Mouse (Mus musculus): Measurements from ENCODE around the gene Efhd1. TPM values are rescaled to one million over a fixed set of nuclear protein-coding genes. Genes with fewer than 3 reads are reported as not detected.

Gene Efhd1
- polyA plus RNA-seq, 2 experiments: 2.3 to 2.5 TPM

- DNase-seq (ENCODE audit: low spot score) (no peak), ATAC-seq (ENCODE audit: low FRiP score, low read depth) (no peak)
- Histone ChIP-seq H3K9me3 (ENCODE audit: control insufficient read depth, low read length) (no peaks in the 10 kb centered on the region), H3K4me1 (ENCODE audit: control insufficient read depth, insufficient read depth, low read length) (peaks cover 16% of the 10 kb centered on the region), H3K4me3 (replicated peaks; ENCODE audit: low read length) (no peak overlapping the region), H3K9ac (ENCODE audit: low read depth, low read length, severe bottlenecking) (no peak overlapping the region; the same call in 1 of the 2 replicates), H3K4me2 (replicated peaks; ENCODE audit: low read depth, low read length, severe bottlenecking) (0 out of 2 replicates have a peak overlapping the region, but pooled peaks have one; percentile 33), H3K27ac (replicated peaks; ENCODE audit: low read depth, low read length) (peak overlapping the region; percentile 71), H3K27me3 (ENCODE audit: control insufficient read depth, insufficient read depth, low read length) (peaks cover 18% of the 10 kb centered on the region), H3K36me3 (ENCODE audit: control insufficient read depth, insufficient read depth, low read length) (no peaks in the 10 kb centered on the region)
- WGBS: 34% methylated on average over 3 of the region's 3 CpGs
- no peak for TF ChIP-seq POLR2A (IDR thresholded peaks at IDR 0.05; ENCODE audit: borderline replicate concordance, extremely low read depth, insufficient read depth, insufficient read length)
Observed at GRCm38 (mm10) chr1:87270204-87270603, 6.0 kb downstream of the Efhd1 start.

GRCm38 (mm10) chr1:87270641-87271467 is 6.7 kb downstream of the Efhd1 start:
- WGBS: 7% methylated on average over 16 of the region's 20 CpGs
- H3K4me2 ChIP-seq (replicated peaks; ENCODE audit: low read depth, low read length, severe bottlenecking): peak overlapping the region; percentile 33; the same call in 1 of the 2 replicates
- DNase-seq (ENCODE audit: low spot score): peak; percentile 60
- no peak overlapping the region; the same call in 1 of the 2 replicates for H3K9ac ChIP-seq (ENCODE audit: low read depth, low read length, severe bottlenecking)
- peaks cover 12% of the 10 kb centered on the region for H3K27me3 ChIP-seq (ENCODE audit: control insufficient read depth, insufficient read depth, low read length)
- H3K27ac ChIP-seq (replicated peaks; ENCODE audit: low read depth, low read length): peak overlapping the region; percentile 71
- H3K4me3 ChIP-seq (replicated peaks; ENCODE audit: low read length): no peak overlapping the region
- ATAC-seq (ENCODE audit: low FRiP score, low read depth): peak; percentile 87
- no peak for TF ChIP-seq POLR2A (IDR thresholded peaks at IDR 0.05; ENCODE audit: borderline replicate concordance, extremely low read depth, insufficient read depth, insufficient read length)
- H3K9me3 ChIP-seq (ENCODE audit: control insufficient read depth, low read length): no peaks in the 10 kb centered on the region
- H3K4me1 ChIP-seq (ENCODE audit: control insufficient read depth, insufficient read depth, low read length): peaks cover 13% of the 10 kb centered on the region
- no peaks in the 10 kb centered on the region for H3K36me3 ChIP-seq (ENCODE audit: control insufficient read depth, insufficient read depth, low read length)

- Histone ChIP-seq H3K4me3 (replicated peaks; ENCODE audit: low read length) (no peak overlapping the region), H3K4me2 (replicated peaks; ENCODE audit: low read depth, low read length, severe bottlenecking) (no peak overlapping the region), H3K9me3 (ENCODE audit: control insufficient read depth, low read length) (no peaks in the 10 kb centered on the region), H3K27ac (replicated peaks; ENCODE audit: low read depth, low read length) (0 out of 2 replicates have a peak overlapping the region, but pooled peaks have one; percentile 13), H3K27me3 (ENCODE audit: control insufficient read depth, insufficient read depth, low read length) (peaks cover 5% of the 10 kb centered on the region), H3K36me3 (ENCODE audit: control insufficient read depth, insufficient read depth, low read length) (no peaks in the 10 kb centered on the region), H3K9ac (ENCODE audit: low read depth, low read length, severe bottlenecking) (no peak overlapping the region), H3K4me1 (ENCODE audit: control insufficient read depth, insufficient read depth, low read length) (peaks cover 13% of the 10 kb centered on the region)
- DNase-seq (ENCODE audit: low spot score) (no peak), ATAC-seq (ENCODE audit: low FRiP score, low read depth) (no peak)
- TF ChIP-seq POLR2A (IDR thresholded peaks at IDR 0.05; ENCODE audit: borderline replicate concordance, extremely low read depth, insufficient read depth, insufficient read length): no peak
- 62% methylated on average over 1 of the region's 1 CpGs for WGBS
Observed at GRCm38 (mm10) chr1:87271596-87271995, 7.4 kb downstream of the Efhd1 start.

- Histone ChIP-seq H3K4me2 (replicated peaks; ENCODE audit: low read depth, low read length, severe bottlenecking) (no peak overlapping the region), H3K4me3 (replicated peaks; ENCODE audit: low read length) (no peak overlapping the region), H3K9me3 (ENCODE audit: control insufficient read depth, low read length) (no peaks in the 10 kb centered on the region), H3K4me1 (ENCODE audit: control insufficient read depth, insufficient read depth, low read length) (peaks cover 13% of the 10 kb centered on the region), H3K36me3 (ENCODE audit: control insufficient read depth, insufficient read depth, low read length) (no peaks in the 10 kb centered on the region), H3K27ac (replicated peaks; ENCODE audit: low read depth, low read length) (no peak overlapping the region), H3K9ac (ENCODE audit: low read depth, low read length, severe bottlenecking) (no peak overlapping the region), H3K27me3 (ENCODE audit: control insufficient read depth, insufficient read depth, low read length) (peaks cover 3% of the 10 kb centered on the region; the same call in 1 of the 2 replicates)
- no peak for ATAC-seq (ENCODE audit: low FRiP score, low read depth)
- DNase-seq (ENCODE audit: low spot score): no peak
- no peak for TF ChIP-seq POLR2A (IDR thresholded peaks at IDR 0.05; ENCODE audit: borderline replicate concordance, extremely low read depth, insufficient read depth, insufficient read length)
- 83% methylated on average over 3 of the region's 3 CpGs for WGBS
Observed at GRCm38 (mm10) chr1:87272462-87272861, 8.3 kb downstream of the Efhd1 start.

- no peak overlapping the region for H3K27ac ChIP-seq (replicated peaks; ENCODE audit: low read depth, low read length)
Observed at GRCm38 (mm10) chr1:87273514-87273942, 9.4 kb downstream of the Efhd1 start.

More at GRCm38 (mm10) chr1:87273514-87273942, 9.4 kb downstream of the Efhd1 start:
- no peak overlapping the region for H3K9ac ChIP-seq (ENCODE audit: low read depth, low read length, severe bottlenecking)
- no peak for ATAC-seq (ENCODE audit: low FRiP score, low read depth)
- 78% methylated on average over 3 of the region's 3 CpGs for WGBS
- no peak for TF ChIP-seq POLR2A (IDR thresholded peaks at IDR 0.05; ENCODE audit: borderline replicate concordance, extremely low read depth, insufficient read depth, insufficient read length)
- H3K9me3 ChIP-seq (ENCODE audit: control insufficient read depth, low read length): no peaks in the 10 kb centered on the region
- H3K27me3 ChIP-seq (ENCODE audit: control insufficient read depth, insufficient read depth, low read length): no peaks in the 10 kb centered on the region
- H3K4me2 ChIP-seq (replicated peaks; ENCODE audit: low read depth, low read length, severe bottlenecking): no peak overlapping the region
- H3K36me3 ChIP-seq (ENCODE audit: control insufficient read depth, insufficient read depth, low read length): no peaks in the 10 kb centered on the region
- H3K4me3 ChIP-seq (replicated peaks; ENCODE audit: low read length): no peak overlapping the region
- no peak for DNase-seq (ENCODE audit: low spot score)
- peaks cover 13% of the 10 kb centered on the region for H3K4me1 ChIP-seq (ENCODE audit: control insufficient read depth, insufficient read depth, low read length)
